Mouse (Mus musculus) erythroblast, embryonic 14.5 days (primary cell): Measurements from ENCODE around the gene Mrpl2. TPM values are rescaled to one million over a fixed set of nuclear protein-coding genes. Genes with fewer than 3 reads are reported as not detected.

Experiments used
- H3K27me3 ChIP-seq: 2 replicates; pipeline ENCODE4 v1.6.1; 2012; ENCODE audit warnings: inconsistent platforms; ENCODE audit not compliant: control insufficient read depth
- H3K36me3 ChIP-seq: 2 replicates; pipeline ENCODE4 v1.6.1; 2012; ENCODE audit warnings: mild to moderate bottlenecking, inconsistent platforms; ENCODE audit not compliant: control insufficient read depth
- H3K4me1 ChIP-seq: 2 replicates; pipeline ENCODE4 v1.6.1; 2012; ENCODE audit warnings: inconsistent platforms; ENCODE audit not compliant: control insufficient read depth
- H3K4me3 ChIP-seq: replicated peaks from 2 replicates; pipeline ENCODE3; 2012; ENCODE audit warnings: moderate library complexity, mild to moderate bottlenecking, inconsistent platforms
- H3K9me3 ChIP-seq: 2 replicates; pipeline ENCODE4 v1.6.1; 2012; ENCODE audit warnings: low read length, inconsistent platforms, mixed read lengths; ENCODE audit not compliant: control insufficient read depth
- GATA1 ChIP-seq: IDR thresholded peaks from 2 replicates; pipeline ENCODE4 v1.6.1; 2012; ENCODE audit warnings: low read length, inconsistent platforms, mixed read lengths
- TAL1 ChIP-seq: IDR thresholded peaks from 3 replicates; pipeline ENCODE4 v1.6.1; 2012; ENCODE audit warnings: low read length, inconsistent platforms, mixed read lengths
- polyA plus RNA-seq: library from polyadenylated mRNA; stranded (reverse); fragments of >175 nt; gene quantifications from 2 replicates; pipeline ENCODE4 v1.2.3, GENCODE M21; 2012

Gene Mrpl2
- polyA plus RNA-seq, 1 experiment, result 34.1 TPM

GRCm38 (mm10) chr17:46622269-46622668, 23.8 kb upstream of the Mrpl2 start:
- Histone ChIP-seq H3K4me1 (no peaks in the 10 kb centered on the region; the same call in 1 of the 2 replicates), H3K4me3 (no peak overlapping the region), H3K36me3 (no peaks in the 10 kb centered on the region), H3K27me3 (peaks cover 16% of the 10 kb centered on the region), H3K9me3 (no peaks in the 10 kb centered on the region)
- TF ChIP-seq GATA1 (no peak), TAL1 (no peak)

DNA sequence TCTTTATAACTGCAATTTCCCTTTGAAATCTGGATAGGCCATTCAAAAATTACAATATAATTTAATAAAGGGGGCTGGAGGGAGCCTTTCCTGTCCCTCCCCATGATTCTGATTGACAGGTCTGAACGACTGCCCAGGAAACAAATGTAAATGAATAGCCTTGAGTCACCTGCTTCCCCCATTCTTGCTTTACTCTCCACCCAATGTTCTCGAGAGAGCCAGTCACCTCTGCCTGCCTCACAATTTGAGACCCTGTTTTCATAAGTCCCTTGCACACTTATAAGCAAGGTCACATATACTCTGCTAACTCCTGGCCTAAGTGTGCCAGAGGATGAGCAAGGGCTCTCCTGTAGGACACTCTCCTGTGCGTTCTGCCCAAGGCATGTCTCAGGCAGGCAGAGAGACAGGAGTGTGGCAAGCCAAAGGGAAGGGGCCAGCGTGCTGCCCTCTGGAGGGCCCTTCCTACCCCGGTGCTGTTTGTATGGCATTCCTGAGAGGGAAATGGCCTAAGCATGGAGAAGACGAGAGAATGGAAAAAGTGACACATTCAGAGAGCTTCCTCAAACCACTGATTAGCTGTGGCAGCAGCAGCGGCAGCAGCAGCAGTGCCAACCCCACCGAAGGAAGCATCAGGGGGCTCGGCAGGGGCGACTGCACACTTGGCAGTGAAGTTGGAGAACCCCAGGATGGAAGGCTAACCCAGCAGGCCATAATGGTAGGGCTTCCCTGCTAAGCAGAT, 22.0 kb upstream of the Mrpl2 start:
- Histone ChIP-seq H3K4me1 (no peaks in the 10 kb centered on the region; the same call in 1 of the 2 replicates), H3K4me3 (no peak overlapping the region), H3K27me3 (peaks cover 33% of the 10 kb centered on the region), H3K36me3 (no peaks in the 10 kb centered on the region), H3K9me3 (no peaks in the 10 kb centered on the region; the same call in 1 of the 2 replicates)
- TF ChIP-seq TAL1 (no peak), GATA1 (no peak)

DNA sequence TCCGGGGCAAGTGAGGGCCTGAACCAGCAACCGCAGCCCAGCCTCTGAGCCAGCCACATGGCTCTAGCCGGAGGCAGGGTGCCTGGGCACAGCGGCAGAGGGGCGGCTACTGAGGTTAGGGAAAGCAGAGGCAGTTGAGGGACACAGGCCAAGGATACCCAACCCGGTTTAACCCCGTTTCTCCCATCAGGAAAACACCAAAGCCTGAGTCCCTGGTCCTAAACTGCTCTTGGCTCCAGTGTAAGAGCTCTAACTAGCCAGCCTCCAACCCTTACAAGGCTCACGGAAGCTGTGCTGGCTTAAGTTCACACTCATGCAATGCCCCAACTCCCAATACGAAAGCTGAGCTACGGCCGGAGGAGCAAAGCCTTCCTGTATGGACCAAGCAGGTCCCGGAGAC, 21.4 kb upstream of the Mrpl2 start:
- no peak overlapping the region for H3K4me3 ChIP-seq
- TF ChIP-seq GATA1 (no peak), TAL1 (no peak)

GRCm38 (mm10) chr17:46627409-46627808, 18.6 kb upstream of the Mrpl2 start:
- TF ChIP-seq TAL1 (no peak), GATA1 (no peak)
- Histone ChIP-seq H3K36me3 (no peaks in the 10 kb centered on the region; the same call in 1 of the 2 replicates), H3K4me3 (no peak overlapping the region), H3K4me1 (no peaks in the 10 kb centered on the region; the same call in 1 of the 2 replicates), H3K27me3 (peaks cover 50% of the 10 kb centered on the region), H3K9me3 (no peaks in the 10 kb centered on the region; the same call in 1 of the 2 replicates)

More for the DNA sequence above, 21.4 kb upstream of the Mrpl2 start:
- Histone ChIP-seq H3K4me1 (no peaks in the 10 kb centered on the region; the same call in 1 of the 2 replicates), H3K27me3 (peaks cover 39% of the 10 kb centered on the region), H3K9me3 (no peaks in the 10 kb centered on the region; the same call in 1 of the 2 replicates), H3K36me3 (no peaks in the 10 kb centered on the region)

DNA sequence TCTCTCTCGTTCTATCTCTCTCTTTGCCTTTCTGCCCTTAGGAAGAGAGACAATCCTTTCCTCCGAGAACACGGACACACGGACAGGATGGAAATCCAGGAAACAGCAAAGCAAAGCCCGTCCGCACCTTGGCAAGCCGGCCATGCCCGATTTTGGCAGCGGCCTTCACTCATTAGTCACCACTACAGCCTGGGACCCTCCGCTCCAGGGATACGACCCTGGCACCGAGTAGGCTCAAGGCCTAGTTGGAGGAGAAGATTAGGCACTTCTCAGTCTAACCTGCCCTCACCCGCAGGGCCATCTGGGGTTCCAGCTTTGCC, 17.6 kb upstream of the Mrpl2 start:
- Histone ChIP-seq H3K36me3 (no peaks in the 10 kb centered on the region; the same call in 1 of the 2 replicates), H3K9me3 (no peaks in the 10 kb centered on the region; the same call in 1 of the 2 replicates), H3K4me3 (peak overlapping the region; percentile 55), H3K27me3 (peaks cover 50% of the 10 kb centered on the region), H3K4me1 (no peaks in the 10 kb centered on the region; the same call in 1 of the 2 replicates)
- TF ChIP-seq GATA1 (no peak), TAL1 (no peak)

DNA sequence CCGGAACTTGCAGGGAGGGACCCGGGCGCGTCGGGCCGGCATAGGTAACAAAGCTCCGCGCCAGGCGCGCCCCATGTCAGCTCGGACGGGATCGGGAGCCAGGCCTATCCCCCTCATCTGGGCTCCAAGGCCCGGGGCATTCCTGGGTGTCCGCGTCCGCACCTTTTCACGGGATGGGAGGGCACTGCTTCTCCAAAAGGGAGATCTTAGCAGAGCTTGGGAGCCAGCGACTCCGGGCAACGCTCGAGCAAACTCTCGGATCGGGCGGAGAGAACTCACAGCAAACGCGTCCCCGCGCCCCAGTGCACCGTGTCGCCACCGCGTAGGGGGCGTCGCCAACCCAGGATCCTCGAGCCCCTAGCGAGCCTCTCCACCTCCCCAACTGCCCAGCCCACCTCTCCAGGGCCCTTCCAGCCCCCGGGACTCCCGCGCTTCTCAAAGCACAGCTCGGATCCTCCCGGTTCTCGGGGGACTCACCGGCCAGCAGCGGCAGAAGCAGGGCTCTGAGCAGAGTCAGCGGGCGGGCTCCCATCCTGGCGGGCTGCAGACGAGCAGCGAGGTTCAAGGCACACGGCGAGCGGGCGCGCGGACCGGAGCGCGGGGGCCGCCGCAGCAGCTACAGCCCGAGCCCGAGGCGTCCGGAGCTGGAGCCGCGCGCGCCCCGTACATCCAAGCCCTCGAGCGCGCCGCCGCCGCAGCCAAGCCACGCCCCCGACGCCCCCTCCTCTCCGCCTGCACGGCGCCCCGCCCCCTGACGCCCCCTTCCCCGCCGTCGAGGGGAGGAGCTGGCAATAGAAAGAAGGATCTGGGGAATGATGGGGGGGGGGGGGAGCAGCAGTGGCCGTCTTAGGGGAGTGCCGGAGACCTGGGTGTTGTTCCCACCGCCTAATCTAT, 17.0 kb upstream of the Mrpl2 start, which contains the start of gene Ptk7:
Gene Ptk7, minus strand, starts transcription at position 714 of the 894 bp plus-strand sequence.
- TF ChIP-seq GATA1 (no peak), TAL1 (no peak)
- Histone ChIP-seq H3K36me3 (no peaks in the 10 kb centered on the region; the same call in 1 of the 2 replicates), H3K4me3 (peak within 1 kb of the TSS; percentile 55), H3K9me3 (no peaks in the 10 kb centered on the region; the same call in 1 of the 2 replicates), H3K4me1 (no peaks in the 10 kb centered on the region; the same call in 1 of the 2 replicates), H3K27me3 (peaks cover 48% of the 10 kb centered on the region)

GRCm38 (mm10) chr17:46629685-46630441, 16.2 kb upstream of the Mrpl2 start:
- H3K27me3 ChIP-seq, result peaks cover 44% of the 10 kb centered on the region

DNA sequence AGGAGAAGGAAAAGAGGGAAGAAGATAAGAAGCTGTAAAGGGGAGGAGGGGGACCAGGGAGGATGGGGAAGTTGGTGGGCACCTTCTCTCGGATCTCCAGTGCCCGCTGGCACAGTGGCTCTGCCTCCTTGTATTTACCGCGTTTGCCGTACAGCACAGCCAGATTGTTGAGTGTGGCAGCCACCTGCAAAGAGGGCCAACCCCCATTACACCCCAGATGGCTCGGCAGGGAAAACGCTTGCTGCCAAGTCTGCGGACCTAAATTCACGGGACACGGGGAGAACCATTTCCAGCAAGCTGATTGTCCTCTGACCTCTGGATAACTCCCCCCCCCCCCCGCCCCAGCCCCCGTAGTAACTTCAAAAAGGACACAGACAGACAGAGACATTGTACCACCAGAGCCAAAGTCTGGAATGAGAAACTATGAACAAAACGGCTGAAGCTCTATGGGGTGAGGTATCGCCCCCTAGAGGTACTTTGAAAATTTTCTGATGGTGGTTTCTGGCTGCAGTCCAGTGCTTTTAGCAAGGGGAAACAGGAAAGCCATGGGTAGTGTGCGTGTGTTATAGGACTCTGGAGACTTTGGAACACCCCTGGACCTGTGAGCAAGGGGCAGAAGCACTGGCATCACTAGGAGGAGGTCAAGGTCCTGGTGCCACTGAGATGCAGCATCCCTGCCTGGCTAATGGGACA, 9.1 kb upstream of the Mrpl2 start:
- no peak for TF ChIP-seq GATA1
- no peak for TF ChIP-seq TAL1
- Histone ChIP-seq H3K9me3 (no peaks in the 10 kb centered on the region), H3K4me3 (no peak overlapping the region), H3K4me1 (peaks cover 2% of the 10 kb centered on the region; the same call in 1 of the 2 replicates), H3K27me3 (no peaks in the 10 kb centered on the region), H3K36me3 (peaks cover 12% of the 10 kb centered on the region)

More at GRCm38 (mm10) chr17:46629685-46630441, 16.2 kb upstream of the Mrpl2 start:
- Histone ChIP-seq H3K36me3 (no peaks in the 10 kb centered on the region; the same call in 1 of the 2 replicates), H3K9me3 (no peaks in the 10 kb centered on the region; the same call in 1 of the 2 replicates), H3K4me1 (no peaks in the 10 kb centered on the region), H3K4me3 (no peak overlapping the region)
- no peak for TF ChIP-seq TAL1
- TF ChIP-seq GATA1, result no peak
